Mouse (Mus musculus) retina, adult 2 months (tissue): ENCODE measurements around the gene Agxt.

Source experiments
- DNase-seq: peaks from one replicate; pipeline ENCODE4 v3.0.0-alpha.2; 2012; ENCODE audit warnings: low read depth, low spot score

Agxt gene

DNA sequence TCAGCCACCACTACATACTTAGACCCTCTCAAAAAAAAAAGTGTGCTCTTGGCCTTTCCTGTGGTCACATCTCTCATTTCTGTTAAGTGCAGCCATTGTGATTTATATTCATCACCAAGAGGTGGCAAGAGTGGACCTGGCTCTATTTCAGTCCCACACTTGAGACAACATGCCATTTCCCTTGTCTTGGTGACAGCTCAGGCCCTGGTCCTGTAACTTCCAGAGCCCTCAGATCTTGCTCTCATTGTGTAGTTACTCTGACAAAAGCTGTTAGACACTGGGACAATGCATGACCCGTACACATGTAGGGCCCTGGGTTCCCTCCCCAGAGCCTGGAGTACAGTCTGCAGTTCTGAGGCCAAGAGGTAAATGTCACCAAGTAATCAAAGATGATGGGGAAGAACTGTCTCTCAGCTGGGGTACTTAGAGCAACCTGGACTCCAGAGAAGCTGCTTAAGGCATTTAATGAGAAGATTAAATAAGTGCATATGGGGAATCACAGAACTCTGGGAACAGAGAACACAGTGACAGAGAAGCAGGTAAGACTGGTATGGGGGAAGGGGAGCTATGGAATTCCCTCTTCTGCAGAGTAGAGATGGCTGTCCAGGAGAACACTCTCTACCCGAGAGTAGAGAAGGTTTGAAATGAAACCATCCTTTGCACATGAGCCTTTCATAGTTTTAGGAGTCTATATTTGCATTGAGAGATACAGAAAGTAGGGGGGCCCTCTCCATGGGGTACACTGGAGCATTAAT, 16.0 kb downstream of the Agxt start:
- no peak for DNase-seq

DNA sequence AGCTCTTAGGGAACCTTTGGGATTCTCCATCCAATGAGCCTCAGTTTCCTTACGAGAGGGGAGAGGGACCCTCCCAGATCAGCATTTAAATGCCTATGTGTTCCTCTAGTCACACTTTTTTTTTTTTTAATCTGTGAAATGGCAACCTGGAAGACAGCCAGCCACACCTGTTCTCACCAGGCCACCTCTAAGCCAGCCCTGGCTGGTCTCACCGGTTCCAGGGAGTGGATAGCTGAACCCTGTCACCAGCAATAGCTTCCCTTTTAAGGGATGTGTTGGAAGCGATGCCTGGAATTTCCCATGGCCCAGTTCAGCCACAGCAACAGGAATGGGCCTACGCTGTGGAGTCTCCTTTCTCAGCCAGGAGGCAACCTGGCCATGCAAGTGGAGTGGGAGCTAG, 22.5 kb downstream of the Agxt start:
- no peak for DNase-seq

DNA sequence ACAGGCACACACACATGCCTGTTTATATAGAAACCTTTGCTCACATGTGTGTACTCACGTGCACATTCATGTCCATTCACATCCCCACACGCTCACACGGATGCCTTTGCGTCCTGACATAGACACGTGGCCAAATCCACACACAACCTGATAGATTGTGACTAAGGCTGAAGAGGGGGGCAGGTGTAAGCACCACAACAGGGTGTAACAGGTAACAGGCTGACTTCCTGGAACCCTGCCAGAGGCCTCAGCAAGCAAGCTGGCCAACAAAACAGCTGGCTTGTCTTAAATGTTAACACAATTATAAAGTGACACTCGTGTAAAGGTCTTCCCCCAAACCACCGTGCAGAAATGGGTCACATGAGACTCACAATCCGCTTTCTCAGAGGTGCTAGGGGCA, 23.9 kb downstream of the Agxt start:
- no peak for DNase-seq

DNA sequence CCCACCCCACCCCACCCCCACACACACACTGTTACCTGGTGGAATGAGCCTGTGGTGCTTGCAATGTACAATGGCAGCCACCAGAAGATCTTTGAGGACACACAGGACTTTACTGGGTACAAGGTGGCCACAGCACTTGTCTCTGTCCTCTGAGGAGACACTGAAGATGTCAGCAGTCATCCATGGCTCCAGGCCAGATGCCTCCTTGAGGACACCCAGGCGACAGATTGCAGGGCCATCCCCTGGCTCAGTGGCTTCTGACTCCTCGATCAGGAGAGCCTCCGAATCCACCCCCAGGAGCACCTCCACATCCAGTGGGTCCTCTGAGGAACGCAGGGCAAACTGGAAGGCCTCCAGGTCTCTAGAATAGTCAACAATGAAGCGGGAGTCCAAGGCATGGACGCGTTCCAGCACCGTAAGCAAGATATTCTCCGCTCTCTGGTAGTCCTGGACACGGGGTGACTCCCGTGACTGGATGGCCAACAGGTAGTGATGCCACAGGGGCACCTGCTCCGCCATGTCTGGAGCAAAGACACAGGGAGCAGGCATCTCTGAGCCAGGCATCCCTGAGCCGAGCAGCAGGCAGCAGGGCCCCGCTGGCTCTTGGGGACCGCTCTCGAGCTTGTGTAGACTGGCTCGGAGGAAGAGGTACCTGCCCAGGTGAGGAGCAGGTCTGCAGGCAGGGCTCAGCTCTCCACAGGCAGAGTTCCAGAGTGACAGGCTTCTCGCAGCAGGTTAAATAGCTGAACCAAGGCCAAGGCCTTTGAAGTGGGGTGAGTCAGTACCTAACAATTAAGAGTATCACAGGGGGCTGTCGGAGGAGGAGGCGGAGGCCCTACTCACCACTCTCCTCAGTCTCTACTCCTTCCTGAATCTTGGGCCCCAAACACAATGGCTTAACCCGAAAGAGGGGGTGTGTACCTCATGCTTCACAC, 24.8 kb downstream of the Agxt start:
- DNase-seq, result no peak

DNA sequence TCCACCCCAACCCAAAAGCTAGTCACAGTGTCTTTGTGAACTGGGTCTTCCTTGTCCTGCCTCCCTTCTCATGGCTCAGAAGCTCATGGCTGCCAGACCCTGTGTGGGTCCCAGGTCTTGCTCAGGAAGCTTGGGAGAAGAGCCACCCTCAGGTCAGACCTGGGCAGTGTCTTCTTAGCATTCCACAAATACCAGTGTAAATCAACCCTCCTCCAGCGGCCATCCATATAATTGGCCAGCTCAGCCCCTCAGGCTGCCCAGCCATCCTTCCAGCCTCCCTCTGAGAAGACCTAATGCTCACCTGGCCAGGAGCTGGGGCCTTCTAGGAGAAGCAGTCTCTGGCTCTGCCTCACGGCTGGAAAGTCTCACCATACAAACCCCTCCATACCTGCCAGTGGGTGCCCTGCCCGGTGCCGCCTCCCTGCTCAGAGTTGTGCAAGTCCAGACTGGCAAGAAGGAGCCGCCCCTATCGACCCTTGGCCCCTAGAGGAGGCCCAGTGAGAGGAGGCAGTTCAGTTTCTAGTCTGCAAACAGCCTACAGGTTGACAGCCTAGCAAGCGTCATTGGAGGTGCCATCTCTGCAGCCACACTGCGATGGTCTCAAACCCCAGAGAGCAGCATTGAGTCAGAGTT, 25.6 kb downstream of the Agxt start, which contains the start of gene 2310007B03Rik:
Gene 2310007B03Rik (minus strand): TSS at position 448 of the 633 bp plus-strand sequence.
- DNase-seq, result no peak

DNA sequence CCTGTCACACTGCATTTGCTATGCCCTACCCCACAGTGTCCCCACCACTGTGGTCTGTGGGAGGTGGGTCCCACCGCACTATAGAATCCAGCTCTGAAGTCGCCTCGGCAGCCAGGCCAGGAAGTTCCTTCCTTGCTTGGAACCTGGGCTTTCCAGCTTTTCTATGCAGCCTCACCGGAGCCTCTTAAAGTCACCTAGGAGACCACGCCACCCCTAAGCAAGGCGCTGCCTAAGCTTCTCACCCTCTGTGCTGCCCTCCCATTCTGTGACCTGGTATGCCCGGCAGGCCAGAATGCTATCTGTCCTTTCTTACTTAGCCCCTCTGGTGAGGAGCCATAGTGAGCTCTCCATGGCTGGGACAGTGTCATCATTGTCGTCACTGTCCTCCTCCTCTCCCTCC, 26.3 kb downstream of the Agxt start:
- DNase-seq, result no peak

DNA sequence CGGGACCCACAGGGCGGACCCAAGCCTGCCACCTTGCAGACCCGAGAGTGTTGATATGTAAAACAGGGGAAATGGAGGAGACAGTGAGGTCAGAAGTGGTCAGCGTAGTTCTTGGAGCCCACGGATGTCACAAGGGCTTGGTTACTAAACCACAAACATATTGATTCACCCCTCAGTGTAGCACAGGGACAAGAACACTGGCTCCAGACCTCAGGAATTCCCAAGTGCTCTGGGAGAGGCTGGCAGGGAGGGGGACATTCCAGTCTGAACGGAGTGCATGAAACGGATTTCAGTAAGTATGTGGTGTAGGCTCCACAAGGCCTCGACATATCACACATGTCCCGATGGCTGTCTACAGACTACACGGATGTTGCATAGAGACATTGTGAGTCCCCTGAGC, 26.9 kb downstream of the Agxt start:
- no peak for DNase-seq

DNA sequence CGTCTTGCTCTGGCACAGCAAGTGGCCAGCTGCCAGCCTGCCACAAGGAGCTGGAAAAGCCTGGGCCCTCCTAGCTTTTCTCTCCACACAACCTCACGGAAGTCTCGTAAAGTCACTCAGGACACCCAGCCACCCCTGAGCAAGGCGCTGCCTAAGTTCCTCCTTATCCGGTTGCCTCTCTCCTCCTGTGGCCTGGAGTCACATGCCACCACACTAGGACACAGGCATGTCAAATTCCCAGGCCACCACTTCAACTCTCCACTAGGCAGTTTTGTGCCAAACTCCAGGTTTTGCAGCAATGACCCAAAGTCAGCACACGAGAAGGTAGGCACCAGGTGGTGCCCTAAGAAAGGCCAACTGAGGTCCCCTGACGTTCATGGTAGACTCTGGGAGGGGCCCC, 27.5 kb downstream of the Agxt start:
- DNase-seq, result no peak

DNA sequence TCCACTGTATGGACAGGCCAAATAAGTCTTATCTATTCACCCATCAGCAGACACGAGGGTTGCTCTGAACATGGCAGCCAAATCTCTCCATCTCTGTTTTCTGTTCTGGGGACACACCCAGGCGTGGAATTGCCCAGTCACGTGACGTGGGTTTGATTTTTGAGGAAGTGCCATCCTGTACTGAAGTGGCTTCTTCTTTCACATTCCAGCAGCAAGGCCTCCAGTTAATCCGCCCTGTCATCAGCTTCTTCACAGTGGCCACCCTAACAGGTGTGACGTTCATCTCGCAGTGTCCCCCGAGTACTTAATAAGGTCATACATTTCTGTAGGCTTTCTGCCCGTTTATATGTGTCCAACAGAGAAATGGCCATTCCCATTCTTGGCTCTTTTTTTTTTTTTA, 30.4 kb downstream of the Agxt start:
- DNase-seq, result no peak

DNA sequence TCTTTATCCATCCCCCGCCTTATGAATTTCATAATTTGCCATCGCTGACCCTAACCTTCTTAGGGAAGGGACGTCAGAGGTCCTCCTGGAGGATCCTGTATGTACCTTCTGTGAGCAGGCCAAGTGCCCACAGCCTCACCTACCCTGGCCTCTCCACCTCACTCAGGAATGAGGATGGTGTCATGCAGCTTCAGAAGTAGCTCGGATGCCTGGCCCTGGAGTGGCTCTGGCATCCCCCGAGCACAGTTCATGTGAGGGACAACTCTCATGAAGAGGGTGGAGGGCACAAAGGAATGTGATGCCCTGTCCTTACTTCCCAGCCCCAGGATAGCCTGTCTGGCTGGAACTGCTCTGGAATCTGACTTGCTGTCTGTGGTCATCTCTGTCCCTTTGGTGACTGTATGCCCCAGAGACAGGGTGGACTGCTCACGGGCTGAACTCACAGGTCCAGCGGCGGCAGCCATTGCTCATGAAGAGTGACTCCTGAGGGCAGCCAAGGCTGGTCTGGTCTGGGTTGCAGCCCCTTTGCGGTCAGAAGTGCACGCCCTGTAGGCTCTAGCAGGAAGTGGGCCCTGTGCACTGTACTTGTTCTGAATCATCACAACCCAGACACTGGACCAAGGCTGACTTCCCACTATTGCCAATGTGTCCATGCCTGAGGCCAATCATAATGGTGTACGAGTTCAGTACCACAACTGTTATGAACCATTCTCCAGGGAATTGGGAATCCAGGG, 31.5 kb downstream of the Agxt start:
- no peak for DNase-seq

DNA sequence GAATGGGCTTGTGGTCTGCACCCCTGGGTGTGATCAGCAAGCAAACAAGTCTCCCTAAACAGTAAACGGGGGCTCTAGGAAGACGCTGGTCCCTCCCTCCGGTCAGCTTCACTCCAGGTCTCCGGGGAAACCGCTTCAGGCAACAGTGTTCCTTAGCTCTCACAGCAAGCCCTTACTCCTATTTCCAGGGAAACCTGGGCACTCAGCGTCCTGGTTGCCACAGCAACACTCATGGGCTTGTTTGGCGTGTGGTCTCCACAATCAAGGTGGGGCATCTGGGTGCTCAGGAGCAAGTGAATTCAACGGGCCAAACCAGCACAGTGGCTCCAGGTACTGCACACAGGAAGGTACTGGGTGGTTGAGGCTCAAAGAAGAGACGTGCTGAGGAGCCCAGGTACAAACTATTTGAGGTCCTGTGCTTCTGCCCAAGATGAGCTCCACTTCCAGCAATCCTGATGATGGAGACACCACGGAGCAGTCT, 33.3 kb downstream of the Agxt start, which contains the start of gene Crocc2:
Gene Crocc2 (plus strand): TSS at position 431 of the 481 bp plus-strand sequence.
- no peak for DNase-seq

DNA sequence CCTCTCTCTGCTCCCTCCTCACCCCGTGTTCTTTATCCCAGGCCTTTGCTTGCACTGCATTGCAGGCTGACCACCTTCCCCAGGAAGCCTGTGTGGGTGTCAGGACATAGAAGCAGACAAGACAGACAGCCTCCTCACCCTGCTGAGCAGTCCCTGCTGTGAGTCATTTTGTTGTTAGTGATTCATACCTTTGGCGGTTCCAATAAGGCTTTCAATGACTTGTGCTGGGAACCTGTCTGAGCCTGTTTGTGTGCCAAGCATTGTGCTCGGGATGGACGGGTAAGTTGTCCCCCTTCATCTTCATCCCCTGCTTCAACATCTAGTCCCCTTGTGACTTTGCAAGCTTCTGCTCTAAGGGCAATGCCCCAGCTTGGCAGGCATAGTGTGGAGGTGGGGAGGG, 38.6 kb downstream of the Agxt start:
- DNase-seq, result no peak

DNA sequence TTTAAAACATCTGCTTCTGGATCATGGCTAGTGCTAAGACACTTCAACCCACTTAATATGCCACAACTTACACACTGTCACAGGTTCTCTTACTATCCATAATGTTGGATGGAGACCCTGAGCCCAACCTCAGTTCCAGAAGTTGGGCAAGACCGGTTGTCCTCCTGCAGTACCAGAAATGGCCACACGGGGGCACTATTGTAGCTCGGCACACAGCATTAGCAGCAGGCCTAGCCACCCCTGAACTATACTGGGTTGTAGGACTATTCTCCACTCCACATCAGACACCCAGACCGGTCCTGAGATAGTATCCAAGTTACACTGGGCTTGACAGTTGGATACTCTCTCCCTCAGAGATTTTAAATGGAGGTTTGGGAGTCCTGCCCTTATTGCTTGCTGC, 39.4 kb downstream of the Agxt start:
- peak; percentile 59 for DNase-seq

DNA sequence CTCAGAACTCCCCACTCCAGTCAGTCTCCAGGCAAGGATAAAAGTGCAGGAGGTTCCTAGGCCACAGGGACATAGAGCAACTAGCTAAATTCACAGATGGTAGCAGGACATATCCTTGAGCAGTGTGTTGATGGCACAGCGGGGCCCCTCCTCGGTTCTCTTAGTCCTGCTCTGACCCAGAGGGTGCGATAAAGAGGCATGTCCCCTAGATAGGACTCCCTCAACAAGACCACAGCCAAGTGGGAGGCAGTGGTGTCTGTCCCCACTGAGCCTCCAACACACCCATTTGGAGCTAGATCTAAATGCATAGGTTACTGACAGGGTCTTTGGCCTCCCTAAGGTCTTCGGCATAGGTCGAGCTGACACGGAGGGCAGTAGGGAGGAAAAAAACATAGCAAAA, 40.8 kb downstream of the Agxt start:
- DNase-seq, result no peak

DNA sequence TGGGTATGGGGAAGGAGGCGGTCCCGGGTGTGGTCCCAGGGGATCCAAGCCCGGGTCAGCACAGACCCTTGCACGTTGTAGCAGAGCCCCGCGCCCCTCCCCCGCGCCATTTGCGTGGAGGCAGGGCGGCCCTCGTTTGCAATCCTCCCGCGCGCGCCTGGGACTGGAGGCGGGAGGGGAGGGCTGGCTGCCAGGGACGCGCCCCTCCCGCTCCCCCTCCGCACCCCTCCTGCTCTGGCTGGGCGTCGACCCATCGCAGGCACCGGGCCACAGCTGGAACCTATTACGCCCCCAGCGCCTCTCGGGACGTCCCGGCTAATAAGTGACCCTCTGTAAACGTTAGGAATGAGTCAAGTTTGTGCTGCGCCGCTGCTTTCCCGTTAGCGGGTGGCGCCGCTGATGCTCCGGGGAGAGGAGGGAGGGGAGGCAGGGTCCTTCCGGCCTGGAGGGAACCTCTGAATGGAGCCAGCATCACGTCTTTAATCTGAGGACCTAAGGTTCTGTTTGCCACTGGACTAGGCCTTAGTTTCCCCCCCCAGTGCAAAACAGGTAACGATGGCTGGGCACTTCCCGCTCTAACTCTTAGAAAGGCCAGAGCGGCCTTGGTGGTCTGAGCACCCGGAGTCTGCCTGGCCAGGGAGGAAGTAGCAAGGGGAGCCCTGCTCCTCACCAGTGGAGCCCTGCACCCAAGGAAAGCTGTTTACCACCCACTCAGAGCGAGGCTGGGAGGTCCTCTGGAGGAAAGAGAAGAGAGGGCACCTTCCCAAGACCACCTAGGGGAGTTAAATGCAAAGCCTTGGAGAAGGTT, 41.7 kb downstream of the Agxt start:
- DNase-seq, result no peak

DNA sequence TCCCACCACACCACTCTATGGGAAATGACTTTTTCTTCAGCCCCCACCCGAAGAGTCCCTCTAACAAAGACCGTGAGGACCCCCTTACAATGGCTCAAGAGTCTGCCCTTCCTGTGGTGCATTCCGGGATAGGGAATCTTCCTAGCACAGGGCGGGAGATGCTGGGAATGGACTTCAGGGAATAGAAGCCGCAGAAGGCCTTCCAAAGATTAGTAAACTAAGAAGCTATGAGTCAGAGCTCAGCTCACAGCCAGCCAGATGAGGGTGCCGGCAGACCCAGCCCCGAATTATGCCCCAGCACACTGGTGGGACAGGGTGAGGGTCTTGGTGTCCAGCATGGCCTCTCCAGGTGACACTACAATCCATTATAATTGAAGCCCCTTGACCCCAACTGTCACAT, 47.2 kb downstream of the Agxt start:
- no peak for DNase-seq

DNA sequence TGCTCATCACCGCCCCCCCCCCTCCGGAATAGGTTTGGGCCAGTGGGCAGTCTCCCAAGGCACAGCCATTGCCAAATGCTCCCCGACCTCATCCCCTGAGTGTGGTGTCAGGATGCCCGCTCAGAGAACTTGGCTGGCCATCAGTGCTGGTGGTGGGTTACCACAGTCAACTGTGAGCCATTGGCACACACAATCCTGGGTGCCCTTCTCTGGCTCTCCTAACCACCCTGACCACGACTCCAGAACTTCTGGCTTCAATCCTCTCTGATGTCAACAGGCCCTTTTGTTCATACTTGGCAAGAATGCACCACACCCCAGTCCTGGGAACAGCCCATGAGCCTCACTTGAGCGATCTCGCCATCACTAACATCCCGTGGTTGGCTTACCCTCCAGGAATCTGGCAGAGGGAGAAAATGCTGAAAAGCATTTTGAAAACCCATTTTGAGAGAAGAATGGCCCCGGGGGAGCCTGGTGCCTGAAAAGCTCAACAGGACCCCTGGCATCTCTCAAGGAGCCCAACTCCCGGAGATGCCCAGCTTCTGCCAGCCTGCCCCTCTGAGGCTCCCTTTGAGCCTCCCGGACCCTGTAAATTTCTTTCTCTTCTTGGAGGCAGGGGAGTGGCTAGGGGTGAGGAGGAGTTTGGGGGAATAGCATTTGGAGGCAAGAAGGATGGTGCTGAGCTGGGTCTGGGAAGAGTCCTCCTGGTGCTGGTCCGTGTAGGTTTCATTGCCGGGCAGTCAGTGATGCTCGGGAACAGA, 49.2 kb downstream of the Agxt start:
- DNase-seq, result no peak

DNA sequence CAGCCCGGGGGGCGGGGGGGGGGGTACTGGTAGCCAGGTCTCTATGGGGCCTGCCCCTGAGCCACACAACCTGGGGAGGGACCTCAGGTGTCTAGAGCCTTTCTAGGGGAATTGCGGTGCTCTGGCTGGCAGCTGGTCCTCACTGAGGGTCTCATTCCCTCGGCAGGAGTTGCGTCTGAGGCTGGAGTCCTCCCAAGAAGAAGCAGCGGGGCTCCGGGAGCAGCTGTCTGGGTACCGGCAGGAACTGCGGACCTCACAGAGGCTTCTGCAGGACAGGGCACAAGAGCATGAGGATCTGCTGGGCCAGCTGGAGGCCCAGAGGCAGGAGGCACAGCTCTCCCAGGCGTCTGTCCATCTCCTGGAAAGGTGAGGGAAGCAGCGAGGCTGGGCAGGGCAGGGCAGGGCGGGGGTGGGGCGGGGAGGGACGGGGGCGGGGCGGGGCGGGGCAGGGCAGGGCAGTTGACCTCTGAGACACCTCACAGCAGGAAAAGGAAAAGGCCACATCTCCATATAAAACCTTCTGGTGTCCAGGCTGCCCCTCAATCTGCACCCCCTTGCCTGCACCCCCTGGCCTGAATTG, 55.8 kb downstream of the Agxt start:
- no peak for DNase-seq

DNA sequence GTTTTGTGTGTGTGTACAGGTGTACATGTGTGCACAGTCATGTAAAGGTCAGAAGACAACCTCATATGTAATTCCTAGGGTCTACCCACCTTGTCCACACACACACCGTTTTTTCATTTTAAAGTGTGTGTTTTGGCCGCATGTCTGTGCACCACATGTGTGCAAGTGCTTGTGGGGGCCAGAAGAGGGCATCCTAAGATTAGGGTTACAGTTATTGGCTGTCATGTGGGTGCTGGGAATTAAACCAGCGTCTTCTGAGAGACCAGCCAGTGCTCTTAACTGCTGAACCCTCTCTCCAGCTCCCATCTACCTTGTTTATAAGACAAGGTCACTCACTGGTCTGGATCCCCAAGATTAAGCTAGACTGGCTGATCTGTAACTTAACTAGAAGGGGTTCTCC, 59.9 kb downstream of the Agxt start:
- DNase-seq, result no peak
